Mouse (Mus musculus) adrenal gland, adult 8-10 months (tissue): ENCODE results near the gene Fars2. TPM values are rescaled to one million over a fixed set of nuclear protein-coding genes. Genes with fewer than 3 reads are reported as not detected.
"Not testable (repeated sequence)": the region's sequence is repeated elsewhere in the genome, so short reads cannot be mapped to it uniquely, and the experiment has no call there.

Experiments
- DNase-seq: peaks from one replicate; pipeline ENCODE4 v3.0.0; 2022
- total RNA-seq, 4 experiments: library from RNA; stranded (reverse); gene quantifications; 2 replicates each; pipeline ENCODE4 v1.2.4; 2022

Fars2 gene
- total RNA-seq, 4 experiments from 2014 or later = 91.5 to 101 (median 98.0) TPM

DNA sequence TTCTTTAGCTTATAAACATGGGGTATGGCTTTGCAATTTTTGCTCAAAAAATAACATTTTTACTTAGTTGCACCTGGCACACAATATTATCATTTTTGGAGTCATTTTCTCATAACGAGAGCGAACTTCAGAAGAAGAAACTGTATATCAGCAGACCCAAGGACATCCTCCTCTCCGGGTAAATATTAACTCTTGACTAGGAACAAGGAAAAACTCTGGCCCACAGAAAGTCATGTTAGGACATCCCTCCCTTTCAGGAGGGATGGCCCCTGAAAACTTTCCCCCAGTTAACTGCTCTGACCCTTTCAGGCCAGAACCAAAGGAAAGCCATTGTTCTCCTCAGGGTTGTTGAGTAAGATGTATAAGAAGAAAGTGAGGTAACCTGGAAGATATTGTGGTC, 348.9 kb downstream of the Fars2 start:
- not testable (repeated sequence) for DNase-seq

- peak; percentile 16 for DNase-seq
Observed at GRCm38 (mm10) chr13:36466515-36466921, 349.3 kb downstream of the Fars2 start.

DNA sequence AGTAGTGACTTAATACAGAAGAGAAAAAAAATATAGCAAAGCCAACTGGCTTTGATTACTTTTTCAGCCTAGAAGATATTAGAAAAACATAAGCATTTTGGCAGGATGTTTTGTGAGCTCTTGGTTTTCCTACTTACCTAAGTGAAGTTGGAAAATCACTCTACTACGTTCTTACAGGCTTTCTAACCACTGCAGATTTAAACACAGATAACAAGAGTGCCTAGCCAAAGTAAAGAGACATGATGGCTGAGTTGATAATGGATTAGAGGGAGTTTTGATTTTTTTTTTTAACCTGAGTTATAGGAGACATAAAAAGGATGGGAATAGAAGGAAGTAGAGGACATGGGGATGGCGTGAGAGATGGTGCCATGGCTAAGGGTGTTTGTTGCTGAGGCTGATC, 350.6 kb downstream of the Fars2 start:
- DNase-seq = no peak

DNA sequence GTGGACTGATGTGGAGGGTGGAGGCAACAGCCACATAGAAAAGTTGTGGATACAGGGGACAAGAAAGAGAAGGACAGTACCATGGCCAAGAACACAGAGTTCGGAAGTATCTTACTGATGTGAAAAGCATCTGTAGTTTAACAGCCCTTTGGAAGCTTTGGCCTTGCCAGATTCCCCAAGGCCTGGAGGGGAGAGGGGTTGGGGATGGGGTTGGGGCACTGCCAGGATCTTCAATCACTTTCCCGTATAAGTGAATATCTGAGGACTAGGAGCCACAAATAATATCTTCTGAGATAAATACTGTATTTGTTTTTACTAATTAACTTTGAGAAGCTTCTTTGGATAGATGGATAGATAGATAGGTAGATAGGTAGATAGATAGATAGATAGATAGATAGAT, 351.8 kb downstream of the Fars2 start:
- DNase-seq = no peak

DNA sequence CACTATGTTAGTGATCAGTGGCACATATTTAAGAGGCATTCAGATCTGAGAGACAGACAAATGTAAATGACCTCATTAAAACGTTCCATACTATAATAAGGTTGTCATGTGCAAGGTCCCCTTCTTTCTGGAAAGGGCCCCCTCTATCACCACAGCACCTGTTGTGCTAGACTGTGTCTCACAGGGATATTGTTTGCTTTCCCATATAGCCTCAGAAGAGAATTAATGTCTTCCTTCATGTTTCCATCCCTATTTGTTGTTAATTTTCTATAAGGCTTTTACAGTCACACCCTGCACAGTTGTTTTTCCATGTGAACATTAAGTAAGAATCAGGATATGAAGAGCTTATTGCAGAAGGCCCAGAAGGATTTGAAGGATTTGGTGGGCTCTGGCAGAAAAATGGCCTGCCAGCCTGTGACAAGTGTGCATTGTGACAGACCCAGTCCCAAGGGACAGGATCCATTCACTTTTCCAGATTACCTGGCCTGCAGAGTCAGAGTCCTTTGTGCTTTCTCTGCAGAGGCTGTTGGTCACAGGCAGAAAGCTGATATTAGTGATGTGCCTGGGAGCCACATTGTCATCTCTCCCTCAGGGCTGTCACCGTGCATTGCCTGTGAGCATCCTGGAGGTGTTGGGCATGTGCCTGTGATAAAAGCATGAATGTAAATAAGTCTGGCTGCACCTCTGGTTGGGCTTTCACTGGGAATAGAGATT, 352.4 kb downstream of the Fars2 start:
- no peak for DNase-seq

GRCm38 (mm10) chr13:36477648-36478047, 360.4 kb downstream of the Fars2 start:
- DNase-seq = no peak

DNA sequence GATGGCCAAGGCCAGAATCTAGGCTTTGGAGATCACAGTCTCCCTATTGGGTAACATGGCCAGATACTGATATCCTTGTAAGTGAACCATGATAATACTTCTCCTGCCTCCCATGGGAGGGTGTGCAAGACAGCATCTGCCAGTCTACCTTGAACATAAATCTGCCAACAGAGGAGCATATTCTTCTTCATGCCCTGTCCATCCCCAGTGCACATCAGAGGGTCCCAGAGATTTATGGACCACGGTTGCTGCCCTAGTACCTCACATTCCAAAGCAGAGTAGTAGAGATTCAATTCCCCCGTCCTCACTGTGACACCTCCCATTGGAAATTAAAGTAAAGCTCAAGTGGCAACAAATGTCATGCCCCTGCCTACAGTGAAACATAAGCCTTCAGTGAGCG, 361.0 kb downstream of the Fars2 start:
- no peak for DNase-seq

- no peak for DNase-seq
Observed at GRCm38 (mm10) chr13:36480101-36480500, 362.9 kb downstream of the Fars2 start.

DNA sequence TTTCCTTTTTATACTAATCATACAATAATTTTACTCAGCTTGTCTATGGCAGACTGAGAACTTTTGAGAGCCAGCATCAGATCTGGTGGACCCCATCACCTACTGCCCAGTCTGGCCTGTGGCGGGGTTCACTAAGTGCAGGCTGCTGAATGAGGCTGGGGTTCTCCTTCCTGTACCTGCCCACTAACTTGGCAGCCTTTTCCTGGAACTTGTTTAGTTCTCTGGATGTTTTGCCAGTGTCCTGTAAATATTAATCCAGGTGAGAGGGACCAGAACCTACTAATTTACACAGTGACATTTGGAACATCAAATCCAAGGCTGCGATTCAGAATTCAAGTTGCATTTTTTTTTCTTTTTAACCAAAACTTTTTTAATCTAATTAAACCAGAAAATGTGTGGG, 367.2 kb downstream of the Fars2 start:
- DNase-seq = no peak

GRCm38 (mm10) chr13:36486756-36487155, 369.5 kb downstream of the Fars2 start:
- no peak for DNase-seq

GRCm38 (mm10) chr13:36489365-36489764, 372.2 kb downstream of the Fars2 start:
- no peak for DNase-seq

DNA sequence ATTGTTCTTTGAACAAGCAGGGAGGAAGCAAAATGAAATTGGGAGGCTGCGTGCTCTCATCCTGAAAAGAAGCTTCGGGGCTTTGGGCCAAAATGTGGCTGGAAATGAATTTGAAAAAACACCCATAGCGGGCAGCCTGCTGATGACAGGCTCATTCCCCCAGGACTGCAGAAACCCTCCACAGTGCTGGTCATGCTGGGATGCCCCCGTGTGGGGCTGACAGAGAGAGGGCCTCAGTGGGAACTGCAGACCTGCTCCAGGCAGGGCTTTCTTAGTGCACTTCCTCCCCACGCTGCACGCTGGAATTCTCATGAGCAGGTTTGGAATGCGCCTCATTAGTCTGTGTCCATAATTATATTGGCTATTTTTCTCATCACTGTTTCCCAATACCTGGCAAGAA, 373.4 kb downstream of the Fars2 start:
- no peak for DNase-seq

DNA sequence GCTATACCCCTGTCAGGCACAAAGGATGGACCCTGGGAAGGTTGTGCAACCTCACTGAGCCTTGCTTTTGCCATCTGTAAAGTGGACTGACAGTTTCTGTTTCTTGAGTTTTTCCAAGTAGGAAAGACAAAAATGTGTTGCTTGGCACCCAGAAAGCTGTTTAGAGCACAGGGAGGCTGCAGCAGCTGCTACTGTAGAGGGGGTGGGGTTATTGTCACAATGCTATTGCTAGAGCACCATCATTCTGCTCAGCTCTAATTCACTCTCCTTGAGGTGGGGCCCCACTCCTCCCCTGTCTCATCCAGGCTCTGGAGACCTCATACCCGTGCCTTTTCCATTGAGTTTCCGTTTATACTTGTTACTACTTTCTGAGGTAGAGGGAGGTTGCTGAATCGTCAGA, 375.2 kb downstream of the Fars2 start:
- DNase-seq = no peak

DNA sequence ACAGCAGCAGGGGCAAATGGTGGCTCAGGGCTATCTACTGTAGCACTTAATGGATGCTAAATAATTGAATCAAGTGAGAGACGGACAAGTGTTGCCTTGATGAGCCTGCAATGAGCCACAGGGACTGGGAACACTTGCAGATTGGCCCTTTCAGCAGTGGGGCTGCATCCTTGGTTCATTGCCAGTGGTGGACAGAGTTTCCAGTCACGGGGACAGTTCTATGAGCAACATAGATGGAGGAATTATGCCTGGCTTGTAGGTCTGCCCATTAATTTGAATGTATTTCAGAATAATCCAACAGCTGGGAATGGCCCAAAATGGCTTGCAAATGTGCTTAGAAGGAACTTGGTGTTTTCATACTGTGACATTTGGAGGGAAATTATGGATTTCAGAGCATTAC, 376.1 kb downstream of the Fars2 start:
- DNase-seq = peak; percentile 6

- no peak for DNase-seq
Observed at GRCm38 (mm10) chr13:36493762-36494161, 376.6 kb downstream of the Fars2 start.

- DNase-seq = no peak
Observed at GRCm38 (mm10) chr13:36495980-36496379, 378.8 kb downstream of the Fars2 start.

GRCm38 (mm10) chr13:36497346-36497745, 380.1 kb downstream of the Fars2 start:
- DNase-seq = peak; percentile 72

DNA sequence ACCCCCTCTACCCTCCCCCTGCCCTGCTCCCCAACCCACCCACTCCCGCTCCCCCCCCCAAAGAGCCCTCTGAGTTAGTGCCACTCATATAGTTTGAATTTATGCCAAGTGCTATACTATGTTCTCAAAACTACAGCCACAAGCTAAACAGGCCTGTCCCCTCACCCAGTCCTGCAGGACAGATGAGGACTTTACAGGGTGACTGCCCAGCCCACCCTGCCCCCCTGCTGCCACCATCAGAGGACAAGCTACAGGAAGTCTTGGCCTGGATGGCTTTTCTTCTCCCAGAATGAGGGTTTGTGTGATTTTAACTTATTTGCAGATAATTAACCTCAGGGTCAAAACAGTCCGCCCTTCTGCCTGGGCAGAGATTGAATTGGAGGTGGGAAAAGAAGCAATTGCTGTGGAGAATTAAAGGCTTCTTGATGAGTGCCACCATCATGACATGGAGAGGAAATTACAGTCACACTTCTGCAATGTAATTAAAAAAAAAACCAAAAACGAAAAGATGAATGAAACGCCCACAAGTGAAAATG, 383.2 kb downstream of the Fars2 start:
- no peak for DNase-seq

- DNase-seq = no peak
Observed at GRCm38 (mm10) chr13:36503551-36503950, 386.3 kb downstream of the Fars2 start.

- no peak for DNase-seq
Observed at GRCm38 (mm10) chr13:36503991-36504390, 386.8 kb downstream of the Fars2 start.

DNA sequence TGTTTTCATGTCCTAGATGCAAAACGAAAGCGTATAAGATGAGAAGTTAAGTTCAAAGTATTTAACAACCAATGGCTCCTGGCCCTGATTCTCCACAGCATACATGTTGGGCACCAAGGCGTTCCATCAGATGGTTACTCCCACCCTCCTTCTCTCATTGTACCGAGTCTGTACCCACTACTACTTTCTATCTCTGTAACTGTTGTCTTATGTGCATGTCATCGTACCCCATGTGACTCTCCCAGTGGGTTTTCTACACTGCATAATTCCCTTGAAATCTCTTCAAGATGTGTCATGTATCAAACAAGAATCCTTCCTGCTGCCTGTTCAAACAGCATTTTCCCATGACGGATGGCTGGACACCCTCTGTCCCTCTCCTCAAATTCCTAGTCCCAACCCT, 388.5 kb downstream of the Fars2 start:
- no peak for DNase-seq

- no peak for DNase-seq
Observed at GRCm38 (mm10) chr13:36506315-36506714, 389.1 kb downstream of the Fars2 start.

DNA sequence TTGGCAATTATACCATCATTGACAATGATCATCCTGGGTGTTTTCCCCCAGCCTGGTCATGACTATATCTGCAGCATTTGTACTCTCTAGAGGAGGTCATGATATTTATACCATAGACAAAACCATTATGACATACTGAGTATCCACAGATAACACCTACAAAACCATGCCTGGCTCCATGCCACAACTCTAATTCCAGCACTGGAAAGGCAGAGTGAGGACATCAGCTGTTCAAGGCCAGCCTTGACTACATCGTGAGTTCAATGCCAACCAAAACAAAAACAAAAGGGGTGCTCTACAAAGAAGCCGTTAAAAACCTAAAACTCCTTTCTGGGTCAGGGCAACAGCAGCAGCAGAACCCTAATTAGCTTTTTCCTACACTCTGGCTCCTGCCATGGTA, 392.9 kb downstream of the Fars2 start:
- peak; percentile 55 for DNase-seq

DNA sequence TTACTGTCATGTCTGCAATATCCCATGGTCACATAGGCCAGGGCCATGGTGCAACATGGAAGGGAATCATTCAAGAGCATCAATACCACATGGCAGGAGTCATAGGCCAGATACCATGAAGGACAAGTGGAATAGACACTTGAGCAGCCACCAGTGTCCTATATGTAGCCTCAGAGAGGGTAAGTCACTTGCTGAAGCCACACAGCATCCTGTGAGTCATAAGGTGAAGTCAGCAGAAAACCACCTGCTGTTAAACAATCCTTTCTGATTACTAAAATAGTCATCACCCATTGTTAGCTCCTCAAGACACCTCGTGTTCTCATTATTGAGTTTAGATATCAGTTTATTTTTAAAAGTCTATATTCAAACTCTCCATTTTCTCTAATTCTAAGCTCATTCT, 395.9 kb downstream of the Fars2 start:
- no peak for DNase-seq

DNA sequence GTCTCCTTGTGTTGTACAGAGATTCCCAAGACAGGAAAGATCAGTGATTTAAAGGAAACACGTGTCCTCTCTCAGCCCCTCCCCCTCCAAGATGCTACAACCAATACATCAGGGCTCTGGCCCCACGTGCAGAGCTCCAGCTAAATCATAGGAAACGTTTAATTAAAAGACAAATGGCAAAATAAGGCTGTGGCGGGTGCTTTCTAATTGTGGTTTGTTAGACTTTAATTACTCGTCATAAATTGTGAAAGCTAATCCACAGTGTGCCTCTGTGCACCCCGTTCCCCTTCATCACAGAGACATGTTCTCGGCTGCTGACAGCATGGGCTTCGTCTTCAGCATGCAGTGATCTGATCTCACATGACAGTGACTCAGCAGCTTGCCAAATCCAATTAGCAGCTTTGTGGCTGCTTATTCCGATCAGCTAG, 400.9 kb downstream of the Fars2 start:
- DNase-seq = no peak
